Mouse (Mus musculus): ENCODE results near the gene Dmkn.

Dmkn gene

DNA sequence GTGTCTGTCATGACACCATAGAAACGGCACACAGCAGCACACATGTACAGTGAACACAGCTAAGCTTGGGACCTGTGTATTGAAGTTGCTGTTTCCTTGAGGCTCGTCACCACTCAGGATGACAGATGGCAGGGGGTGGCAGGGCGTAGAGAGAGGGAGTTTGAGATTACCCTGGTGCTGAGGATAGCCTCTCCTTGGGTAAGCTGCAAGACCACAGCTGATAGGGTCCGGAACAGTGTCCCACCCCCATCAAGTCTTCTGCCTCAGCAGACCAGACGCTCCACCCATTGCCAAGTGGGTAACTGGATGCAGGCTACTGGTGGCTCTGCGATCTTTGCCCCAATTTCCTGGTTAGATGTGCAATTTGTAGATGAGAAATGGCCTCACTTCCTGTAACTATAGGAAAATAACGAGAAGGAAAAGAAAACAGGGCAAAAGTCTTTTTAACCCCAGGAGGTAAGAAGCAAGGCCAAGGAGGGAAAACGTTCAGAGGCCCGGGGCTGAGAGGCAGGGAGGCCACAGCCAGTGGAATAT, 48.3 kb downstream of the Dmkn start:
- CTCF ChIA-PET = interaction anchor here (0.6 kb wide), 1 partner anchor 97 kb away, joined by 3 read pairs; no protein-coding TSS in a partner anchor

DNA sequence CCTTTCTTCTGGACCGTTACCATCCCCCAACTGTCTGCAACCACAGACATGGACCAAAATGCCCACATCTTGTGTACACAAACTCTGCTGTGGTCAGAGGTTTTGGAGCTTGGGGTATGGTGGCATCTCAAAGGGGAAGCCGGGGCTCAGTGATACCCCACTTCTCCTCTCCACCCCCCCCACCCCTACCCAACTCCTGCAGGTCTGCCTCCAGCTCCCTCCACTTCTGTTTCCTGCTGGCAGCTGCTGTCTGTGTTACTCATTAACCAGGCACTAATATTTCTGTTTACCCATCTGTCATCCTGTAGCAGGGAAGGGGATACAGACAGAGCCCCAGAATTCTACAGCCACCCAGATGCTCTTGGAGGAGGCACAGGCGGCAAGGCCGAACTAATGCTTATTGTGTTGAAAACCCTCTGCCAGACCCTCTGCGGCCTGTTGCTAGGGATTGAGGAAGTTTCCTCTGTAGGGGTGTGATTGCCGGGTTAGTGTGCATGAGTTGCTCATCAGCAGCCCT, 48.8 kb downstream of the Dmkn start:
- CTCF ChIA-PET = interaction anchor here (0.6 to 0.7 kb wide), 2 partner anchors 14 to 97 kb away, joined by 3 to 4 read pairs; no protein-coding TSS in a partner anchor

DNA sequence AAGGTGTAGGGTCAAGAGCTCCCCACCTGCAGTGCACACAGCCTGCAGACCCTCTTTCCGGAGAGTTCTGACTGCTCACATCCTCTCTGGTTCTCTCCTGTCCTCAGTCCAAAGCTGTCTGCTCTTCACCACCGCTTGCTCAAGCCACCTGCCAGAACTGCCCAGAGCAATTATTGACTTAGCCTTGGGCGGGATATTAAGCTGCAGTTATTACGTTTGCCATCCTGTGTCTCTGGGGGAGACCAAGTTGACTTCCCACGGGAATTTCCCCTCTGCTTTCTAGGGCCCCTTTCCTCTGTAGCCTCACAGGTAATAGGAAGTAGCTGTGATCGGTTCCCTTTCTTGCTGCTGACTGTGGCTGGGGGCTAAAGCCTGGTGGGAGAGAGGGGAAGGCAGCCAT, 56.6 kb downstream of the Dmkn start:
- CTCF ChIA-PET = interaction anchor here (0.6 kb wide), 1 partner anchor 91 kb away, joined by 3 read pairs; no protein-coding TSS in a partner anchor

DNA sequence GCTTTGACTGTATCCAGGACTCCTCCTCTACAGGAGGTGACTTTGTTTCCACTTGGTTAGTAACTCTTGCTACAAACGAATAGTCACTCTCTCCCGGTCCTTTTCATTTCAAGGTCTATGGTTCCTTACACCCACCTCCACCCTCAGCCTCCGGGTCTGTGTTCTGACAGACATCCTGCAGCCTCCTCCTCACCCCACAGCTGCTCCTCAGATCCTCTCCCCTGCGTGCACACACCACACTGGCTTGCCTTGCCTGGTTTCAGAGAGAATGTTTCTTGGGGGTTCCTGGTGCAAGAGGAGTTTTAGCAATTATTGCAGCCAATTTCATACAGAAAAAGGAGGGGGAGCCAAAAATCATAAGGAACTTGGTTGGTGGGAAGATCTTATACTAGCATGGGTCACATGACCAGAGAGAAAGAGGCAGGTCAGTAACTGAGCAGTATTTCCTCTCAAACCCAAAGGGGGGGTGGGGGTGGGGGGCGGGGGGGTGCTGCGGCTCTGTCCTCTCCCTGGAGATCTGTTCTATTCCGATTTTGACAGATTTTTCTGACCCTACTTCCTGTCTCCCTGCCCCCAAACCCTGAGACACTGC, 57.4 kb downstream of the Dmkn start:
- CTCF ChIA-PET = interaction anchor here (0.6 kb wide), 1 partner anchor 269 kb away, joined by 3 read pairs; no protein-coding TSS in a partner anchor

DNA sequence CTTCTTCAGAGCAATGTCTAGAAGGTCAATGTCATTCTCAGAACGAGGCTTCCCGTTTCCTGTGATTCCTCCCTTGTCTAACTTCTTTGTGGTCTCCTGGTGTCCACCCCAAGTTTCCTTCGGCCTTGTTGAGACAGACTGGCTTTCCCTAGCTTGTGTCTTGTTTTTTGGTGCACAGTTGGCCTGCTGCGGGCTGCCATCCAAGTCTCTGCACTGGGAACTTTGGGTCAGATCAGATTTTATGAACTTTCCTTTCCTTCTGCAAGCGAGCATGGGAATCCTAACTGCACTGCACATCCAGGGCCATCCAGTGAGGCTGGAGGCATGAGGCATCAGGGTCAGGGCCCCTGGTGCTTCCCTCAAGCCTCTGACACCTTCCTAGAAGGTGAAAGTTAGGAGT, 58.0 kb downstream of the Dmkn start:
- CTCF ChIA-PET = interaction anchor here (0.6 kb wide), 2 partner anchors 21 to 268 kb away, joined by 3 to 4 read pairs; no protein-coding TSS in a partner anchor

DNA sequence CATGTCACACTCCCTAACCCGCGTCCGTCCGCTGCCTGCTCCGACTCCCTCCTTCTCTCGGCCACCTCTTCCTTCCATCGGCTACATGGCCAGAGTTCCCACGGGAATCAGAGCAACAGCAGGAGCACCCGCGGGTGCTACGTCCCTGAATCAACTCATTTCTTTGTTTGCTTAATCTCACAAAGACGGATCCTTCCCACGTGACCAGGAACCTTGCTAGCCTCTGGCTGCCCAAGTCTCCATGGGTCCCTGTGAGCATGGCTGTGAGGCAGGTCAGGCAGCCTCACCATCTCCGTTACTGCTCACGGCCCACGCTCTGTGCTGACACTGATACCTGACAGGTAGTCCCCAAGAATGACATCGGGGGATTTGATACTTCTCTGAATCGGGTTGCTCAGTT, 60.1 kb downstream of the Dmkn start, which contains the start of gene Ffar2:
Ffar2 (minus strand) TSS at position 101 of the 400 bp plus-strand sequence.
- CTCF ChIA-PET = no interaction called here

DNA sequence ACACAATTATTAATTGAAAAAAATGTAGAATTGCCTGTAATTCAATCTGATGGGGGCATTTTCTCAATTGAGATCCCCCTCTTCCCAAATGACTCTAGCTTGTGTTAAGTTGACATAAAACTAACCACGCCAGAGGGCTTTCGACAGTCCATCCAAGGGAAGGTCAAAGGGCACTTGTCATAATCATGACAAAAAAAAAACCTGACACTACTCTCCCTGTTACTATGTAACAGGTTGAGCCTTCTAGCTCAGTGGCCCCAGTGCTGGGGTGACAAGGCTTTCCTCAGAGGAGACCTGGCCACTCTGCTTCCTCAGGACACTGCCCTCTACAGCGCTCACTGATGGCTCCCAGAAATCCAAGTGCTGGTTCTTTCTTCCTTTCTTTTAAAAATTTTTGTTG, 60.8 kb downstream of the Dmkn start:
- CTCF ChIA-PET = no interaction called here

DNA sequence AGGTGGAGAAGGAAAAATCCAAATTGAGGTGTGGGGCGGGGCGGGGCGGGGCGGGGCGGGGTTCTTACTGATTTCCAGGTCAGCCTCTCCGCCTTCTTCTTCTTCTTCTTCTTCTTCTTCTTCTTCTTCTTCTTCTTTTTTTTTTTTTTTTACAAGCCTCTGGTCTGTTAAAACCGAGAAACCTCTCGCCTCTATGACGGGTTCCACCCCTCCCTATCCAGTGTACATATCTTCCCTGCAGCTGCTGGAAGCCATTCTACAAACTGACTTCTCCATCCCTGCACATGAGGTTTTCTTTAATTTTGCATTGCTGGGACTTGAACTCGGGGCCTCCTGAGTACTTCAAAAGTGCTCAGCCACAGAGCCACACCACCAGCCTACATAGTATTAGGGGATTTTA, 63.1 kb downstream of the Dmkn start:
- CTCF ChIA-PET = no interaction called here

DNA sequence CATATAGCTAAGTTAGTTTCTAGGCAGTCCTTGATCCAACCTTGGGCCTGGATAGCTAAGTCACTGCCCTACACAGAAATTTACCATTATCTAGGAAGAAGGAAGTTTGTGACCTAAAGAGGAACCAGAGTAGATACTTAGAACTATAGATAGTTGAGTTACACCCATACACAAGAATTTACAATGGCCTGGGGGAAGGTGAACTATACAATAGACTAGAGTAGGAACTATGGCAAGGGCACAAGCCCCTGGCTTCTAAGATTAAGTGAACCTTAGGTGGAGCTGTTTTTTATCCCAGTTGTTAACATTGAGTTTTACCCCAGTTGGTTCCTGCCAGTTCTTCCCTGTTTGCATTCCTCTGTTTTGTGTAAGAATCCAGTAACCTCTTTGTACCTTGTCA, 65.3 kb downstream of the Dmkn start:
- CTCF ChIA-PET = interaction anchor here (0.6 kb wide), 1 partner anchor 130 kb away, joined by 4 read pairs; no protein-coding TSS in a partner anchor

DNA sequence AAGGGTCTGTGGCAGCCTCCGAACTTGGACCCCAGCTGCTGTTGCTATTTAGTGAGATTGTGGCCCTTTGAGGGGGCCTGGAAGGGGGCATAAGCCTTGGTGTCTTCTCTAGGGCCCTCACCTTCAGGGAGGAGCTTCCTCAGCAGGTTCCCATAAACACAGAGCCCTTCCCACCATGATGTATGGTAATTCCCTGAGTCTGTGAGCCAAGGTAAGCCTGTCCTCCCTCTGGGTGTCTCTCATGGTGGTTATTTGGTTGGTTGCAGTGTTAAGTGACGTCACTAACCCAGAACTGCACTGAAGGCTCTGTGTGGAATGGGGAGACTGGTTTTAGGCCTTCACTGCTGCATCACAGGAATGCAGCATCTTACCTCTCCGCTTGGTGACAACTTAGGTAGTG, 65.9 kb downstream of the Dmkn start:
- CTCF ChIA-PET = interaction anchor here (0.6 kb wide), 1 partner anchor 130 kb away, joined by 4 read pairs; no protein-coding TSS in a partner anchor
